Mouse (Mus musculus): ENCODE results near the gene Bcas2.
"Not testable (repeated sequence)": the region's sequence is repeated elsewhere in the genome, so short reads cannot be mapped to it uniquely, and the experiment has no call there.

The Bcas2 gene

DNA sequence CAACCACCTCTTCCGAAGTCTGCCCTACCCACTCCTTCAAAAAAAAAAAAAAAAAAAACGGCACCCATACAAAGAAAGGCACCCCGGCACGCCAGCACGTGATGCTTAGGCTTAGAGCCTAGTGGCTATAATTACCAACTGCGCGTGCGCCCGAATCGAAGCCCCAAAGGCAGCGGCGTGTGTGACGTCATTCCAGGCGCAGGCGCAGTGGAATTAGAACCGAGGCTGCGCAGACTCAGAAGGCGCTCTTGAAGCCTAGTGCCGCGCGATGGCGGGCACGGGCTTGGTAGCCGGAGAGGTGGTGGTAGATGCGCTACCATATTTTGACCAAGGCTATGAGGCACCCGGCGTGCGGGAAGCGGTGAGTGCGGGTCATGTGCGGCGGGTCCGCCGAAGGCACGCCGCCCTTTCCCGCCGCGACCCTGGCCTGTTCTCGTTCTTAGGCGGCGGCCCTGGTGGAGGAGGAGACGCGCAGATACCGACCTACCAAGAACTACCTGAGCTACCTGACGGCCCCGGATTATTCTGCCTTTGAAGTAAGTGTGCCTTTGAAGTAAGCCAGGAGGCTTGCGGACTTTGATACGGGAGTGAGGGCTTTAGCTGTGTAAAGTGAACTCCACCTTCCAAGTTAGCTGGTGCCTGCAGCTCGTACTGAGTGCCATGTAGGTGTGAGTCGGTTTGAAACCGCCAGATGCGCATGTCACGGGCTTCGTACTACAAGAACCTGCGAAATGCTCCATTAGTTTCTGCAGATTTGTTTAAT is at the start of gene Bcas2:
Gene Bcas2, plus strand, starts transcription at position 151 of the 763 bp plus-strand sequence.
- peak; percentile 99 for DNase-seq (ENCODE audit: low spot score)

DNA sequence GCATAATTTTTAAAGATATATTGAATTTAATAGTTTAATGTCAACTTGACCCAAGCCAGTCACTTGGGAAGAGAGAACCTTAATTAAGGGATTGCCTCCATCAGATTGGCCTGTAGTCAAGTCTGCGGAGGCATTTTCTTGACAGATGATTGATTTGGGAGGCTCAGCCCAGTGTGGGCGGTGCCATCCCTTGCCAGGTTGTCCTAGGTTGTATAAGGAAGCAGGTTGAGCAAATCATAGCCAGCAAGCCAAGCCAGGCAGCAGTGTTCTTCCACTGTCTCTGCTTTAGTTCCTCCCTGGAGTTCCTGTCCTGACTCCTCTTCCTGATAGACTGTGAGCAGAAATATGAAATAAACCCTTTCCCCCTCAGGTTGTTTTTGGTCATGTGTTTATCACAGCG is 47.8 kb upstream of the Bcas2 start:
- no peak for DNase-seq (ENCODE audit: low spot score)

DNA sequence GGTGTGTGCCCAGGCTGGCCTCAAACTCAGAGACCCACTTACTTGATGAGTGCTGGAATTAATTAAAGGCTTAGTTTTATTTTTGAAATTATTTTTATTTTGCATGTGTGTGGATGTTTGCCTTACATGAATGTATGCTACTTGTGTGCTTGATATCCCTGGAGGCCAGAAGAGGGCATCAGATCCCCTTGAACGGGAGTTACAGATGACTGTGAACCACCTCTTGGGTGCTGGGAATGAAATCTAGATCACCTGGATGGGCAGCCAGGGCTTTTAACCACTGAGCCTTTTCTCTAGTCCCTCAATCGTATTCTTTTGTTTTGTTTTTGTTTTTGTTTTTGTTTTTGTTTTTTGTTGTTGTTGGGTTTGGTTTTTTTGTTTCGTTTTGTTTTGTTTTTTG is 45.3 kb upstream of the Bcas2 start:
- DNase-seq (ENCODE audit: low spot score): no peak

DNA sequence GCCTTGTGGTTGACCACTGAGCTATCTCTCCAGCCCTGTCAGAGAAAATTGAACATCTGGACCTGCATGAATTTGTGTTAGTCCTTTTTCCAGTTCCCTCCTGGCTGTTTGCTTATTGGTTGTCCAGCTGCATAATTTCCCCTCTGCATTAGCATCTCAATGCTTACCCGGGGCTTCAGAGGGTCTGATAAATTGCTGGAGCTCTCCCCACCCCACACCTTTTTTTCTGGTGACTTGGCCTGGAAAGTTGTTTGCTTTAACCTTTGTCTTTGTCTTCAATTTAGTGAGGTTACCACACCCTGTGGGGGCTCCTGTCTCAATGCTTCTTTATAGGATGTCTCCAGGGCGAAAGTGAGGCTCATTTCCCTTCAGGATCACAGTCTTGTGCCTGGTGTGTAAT is 44.3 kb upstream of the Bcas2 start:
- DNase-seq (ENCODE audit: low spot score): no peak

DNA sequence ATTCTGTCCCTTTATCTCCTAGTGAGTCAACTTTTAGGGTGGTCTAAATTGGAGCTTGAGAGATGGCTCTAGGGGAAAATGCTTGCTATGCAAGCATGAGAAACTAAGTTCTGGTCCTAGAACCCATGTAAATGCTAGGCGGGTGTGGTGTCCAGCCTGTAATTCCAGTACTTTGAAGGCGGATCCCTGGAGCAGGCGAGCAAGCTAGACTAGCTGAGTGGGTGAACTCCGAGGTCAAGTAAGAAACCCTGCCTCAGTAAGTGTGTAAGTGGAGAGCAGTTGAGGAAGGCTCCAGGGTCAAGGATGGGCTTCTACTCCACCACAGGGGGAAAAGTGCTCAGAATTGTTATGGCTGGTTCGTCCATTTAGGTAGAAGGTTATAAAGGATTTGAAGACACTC is 43.7 kb upstream of the Bcas2 start:
- no peak for DNase-seq (ENCODE audit: low spot score)

DNA sequence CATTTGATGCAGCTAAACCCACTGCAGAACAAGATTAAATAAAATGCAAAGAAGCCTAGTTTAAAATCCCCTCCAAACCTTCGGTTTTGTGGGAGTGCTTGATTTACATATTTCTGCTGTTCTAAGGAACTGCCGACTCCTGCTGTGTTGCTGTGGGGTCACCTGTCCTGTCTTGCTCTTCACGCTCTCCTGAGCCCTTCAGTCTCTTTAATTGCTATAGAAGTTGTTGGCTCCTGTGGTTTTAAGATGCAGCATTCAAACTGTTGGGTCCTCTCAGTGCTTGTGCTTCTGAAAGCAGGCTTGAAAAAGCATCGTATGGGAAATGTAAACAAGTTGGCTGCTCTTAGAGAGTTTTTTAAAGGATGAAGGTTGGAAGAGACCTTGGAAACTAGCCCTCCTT is 43.2 kb upstream of the Bcas2 start:
- DNase-seq (ENCODE audit: low spot score): no peak

DNA sequence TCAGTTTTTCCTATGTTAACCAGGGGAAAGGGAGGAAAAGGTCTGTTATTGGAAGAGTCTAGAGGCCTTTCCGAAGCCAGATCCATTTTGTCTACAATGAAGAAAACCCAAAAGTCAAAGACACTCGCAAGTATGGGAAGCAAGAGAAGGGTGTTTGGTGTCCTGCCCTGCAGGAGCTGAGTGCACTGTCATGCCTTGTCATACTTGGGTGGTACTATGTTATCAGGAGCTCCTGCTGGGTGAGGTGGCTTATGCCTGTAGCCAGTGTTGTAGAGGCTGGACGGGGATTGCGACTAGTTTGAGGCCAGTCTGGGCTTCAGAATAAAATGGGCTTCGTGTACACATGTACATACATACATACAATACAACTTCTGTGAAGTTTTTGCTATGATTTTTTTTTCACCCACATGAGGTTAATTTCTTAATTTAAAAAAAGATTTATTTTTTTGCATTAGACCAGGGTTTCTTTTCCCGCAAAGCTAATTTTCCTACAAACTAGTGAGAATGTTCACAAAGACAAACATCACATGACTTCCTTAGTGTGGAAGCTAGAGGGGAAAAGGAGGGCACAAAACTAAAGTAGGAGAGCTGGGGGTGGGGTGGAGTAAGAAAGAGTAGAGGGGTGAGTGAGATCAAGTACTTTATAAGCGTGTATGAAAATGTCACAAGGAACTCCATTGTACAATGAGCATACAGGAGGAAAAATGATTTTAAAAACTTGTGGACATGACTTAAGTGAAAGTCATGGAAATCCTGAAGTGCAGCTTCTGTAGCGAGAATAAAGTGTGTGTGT is 41.9 kb upstream of the Bcas2 start:
- no peak for DNase-seq (ENCODE audit: low spot score)

DNA sequence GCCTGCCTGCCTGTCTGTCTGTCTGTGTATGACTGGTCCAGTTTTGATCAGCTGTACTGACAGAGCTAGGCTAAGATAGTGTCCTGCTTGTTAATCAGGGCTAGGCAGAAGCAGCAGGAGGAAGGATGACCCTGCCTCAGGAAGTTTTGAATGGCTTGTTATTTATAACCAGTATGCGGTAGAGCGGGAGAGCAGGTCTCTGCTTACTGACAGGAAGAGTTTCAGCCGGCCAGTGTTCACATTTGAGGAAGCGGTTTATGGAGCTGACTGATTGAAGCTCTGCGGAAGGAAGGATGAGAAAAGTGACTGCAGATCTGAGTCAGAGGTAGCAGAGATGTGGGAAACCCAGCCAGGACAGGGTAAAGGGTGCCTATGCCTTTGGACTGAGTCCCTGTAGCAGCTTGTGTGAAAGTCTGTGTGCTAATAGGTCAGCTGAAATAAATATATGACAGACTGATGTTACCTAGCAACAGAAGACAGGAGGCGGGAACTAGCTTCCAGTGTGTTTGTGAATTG is 41.2 kb upstream of the Bcas2 start:
- DNase-seq (ENCODE audit: low spot score): no peak

DNA sequence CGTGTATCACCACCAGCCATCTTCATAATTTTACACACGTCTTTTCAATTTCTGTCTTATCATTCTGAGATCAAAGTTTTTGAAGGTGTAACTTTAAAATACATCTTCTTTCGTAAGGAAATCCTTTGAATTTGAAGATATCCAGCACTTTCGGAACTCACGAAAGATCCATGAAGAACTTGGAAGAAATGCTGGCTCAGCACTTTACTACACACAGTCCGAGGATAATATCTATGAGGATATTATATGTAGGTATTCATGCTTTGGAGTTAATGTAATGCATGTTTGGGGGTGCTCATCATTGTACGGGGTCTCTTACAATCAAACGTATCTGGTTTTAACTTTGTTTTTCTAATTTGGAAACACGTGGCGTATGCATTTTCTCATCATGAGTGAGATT is 38.4 kb upstream of the Bcas2 start:
- no peak for DNase-seq (ENCODE audit: low spot score)

DNA sequence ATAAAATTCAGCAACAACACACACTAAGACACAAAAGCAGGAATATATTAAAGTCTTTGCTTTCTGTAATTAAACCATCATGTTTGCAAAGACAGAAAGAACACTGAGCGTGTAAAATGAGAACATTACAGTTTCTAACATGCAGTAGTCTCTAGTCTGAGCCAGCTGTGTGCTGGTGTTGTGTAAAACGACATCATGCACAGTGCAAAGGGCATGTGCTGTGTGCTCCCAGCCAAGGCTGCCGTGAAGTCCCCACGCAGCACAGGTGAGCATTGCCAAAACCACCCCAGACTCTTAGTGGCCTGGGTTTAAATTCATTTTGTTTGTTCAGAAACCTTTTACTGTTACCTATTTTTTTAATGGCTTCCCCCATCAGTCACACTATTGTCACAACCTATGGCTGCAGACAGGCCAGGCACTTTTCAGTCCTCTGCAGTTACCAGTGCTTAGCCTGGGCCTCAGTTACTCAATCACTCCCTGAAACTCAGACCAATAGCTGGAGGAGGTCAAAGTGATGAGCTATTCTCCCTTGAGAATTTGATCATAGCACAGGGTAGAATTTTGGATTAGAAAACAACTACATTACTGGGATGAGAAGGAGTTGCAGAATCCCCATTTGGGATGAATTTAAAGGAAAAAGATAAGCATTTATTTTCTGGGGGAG is 34.9 kb upstream of the Bcas2 start:
- no peak for DNase-seq (ENCODE audit: low spot score)

DNA sequence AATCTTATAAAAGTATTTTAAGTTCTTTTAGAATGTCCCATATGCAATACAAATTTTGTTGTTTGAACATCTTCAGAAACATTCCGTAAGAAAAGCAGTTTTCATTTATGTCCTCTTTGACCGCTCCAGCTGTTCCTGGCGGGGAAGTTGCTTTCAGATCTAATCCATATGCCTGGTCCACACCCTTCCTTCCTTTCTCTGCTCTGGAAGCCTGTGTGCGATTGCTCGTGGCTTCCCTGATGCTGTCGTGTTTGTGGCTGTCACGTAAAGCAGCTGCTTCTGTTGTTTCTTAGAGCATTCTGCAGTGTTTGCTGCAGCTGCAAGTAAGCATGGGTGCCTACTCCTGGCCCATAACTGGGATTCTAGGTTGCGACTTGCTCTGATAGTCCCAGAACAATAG is 32.4 kb upstream of the Bcas2 start:
- no peak for DNase-seq (ENCODE audit: low spot score)

DNA sequence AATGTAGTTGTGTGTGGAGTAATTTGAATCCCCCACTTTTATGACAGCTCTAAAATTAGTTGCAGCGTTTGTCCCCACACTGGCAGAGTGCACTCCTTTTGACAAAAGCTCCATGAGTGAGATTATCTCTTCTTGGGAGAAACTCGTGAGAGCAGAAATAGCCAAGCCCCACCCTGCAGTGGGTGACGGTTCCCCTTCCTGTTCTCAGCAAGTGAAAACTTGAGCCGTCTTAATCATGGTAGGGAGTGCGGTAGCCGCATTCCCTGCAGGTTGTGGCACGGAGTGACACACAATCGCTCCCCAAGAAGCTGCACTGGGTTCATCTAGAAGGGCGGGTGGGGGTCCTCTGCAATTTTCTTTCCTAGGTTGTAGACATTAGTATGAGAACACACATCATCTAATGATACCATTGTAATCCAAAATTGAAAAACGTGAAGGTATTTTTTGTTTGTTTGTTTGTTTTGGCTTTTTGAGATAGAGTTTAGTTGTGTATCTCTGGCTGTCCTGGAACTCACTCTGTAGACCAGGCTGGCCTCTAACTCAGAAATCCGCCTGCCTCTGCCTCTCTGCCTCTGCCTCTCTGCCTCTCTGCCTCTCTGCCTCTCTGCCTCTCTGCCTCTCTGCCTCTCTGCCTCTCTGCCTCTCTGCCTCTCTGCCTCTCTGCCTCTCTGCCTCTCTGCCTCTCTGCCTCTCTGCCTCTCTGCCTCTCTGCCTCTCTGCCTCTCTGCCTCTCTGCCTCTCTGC is 31.2 kb upstream of the Bcas2 start:
- not testable (repeated sequence) for DNase-seq (ENCODE audit: low spot score)

DNA sequence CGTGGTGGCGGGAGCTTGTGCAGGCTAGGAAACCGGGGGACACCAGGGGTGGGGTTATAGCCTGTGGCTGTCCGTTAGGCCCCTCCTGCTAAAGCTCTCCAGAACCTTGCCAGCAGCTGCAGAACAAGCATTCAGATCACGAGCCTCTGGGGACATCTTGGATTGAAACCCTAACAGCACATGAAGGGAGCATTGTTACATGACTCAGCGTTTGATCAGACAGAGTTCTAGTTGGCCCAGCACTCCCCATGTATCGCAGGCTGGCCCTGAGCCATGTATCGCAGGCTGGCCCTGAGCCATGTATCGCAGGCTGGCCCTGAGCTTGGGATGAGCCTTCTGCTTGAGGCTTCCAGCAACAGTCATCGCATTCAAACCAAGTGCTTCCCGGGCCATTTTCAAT is 30.2 kb upstream of the Bcas2 start:
- DNase-seq (ENCODE audit: low spot score): no peak

DNA sequence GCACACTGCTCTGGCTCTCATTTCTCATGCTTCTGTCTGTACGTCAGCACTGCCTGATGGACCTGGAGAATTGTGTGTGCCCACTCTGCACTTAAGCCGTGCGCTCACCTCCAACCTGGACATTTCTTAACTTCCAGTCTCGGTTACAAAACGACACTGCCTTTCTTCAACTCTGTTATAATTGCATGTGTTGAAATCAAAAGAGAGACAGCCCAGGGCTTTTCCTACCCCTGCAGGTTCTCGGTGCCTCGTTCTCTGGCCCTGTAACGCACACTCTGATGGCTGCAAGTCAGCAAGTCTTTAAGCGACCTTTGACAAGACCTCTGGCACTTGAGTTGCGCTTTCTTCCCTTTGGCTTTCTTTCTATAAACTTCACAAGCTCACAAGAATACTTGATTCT is 29.1 kb upstream of the Bcas2 start:
- DNase-seq (ENCODE audit: low spot score): no peak

DNA sequence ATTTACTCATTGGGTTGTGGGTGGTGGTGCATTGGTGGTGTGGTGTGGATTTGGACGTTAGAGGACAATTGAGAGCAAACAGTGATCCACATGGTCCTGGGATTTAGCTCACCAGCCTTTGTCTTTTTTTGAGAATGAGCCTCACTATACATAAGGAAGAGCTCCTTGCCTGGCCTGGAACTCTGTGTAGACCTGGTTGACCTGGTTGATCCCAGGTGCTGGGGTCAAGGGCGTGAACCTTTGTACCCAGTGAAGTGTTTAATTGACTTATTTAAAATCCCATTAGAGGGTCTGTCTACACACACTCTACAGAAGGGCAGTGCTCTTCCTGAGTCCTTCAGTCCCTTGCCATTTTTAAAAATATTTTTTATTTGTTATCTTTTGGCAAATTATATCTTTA is 26.1 kb upstream of the Bcas2 start:
- DNase-seq (ENCODE audit: low spot score): no peak

DNA sequence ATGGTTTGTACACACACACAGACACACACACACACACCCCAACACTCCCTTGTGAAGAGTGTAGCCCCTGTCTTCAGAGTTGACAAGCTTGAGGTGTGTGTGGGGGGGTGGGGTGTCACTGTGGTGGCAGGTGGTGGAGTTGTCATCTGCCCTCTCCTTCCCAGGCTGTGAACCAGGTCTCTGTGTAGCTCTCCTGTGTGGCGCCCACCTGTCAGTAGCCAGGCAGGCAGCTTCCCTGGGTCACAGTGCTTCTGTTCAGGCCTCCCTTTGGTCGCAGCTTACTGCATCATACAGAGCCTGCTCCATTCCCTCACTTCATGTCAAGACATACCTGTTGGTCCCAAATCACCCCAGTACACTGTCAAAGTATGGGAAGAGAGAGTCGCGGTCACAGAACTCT is 25.7 kb upstream of the Bcas2 start:
- no peak for DNase-seq (ENCODE audit: low spot score)

DNA sequence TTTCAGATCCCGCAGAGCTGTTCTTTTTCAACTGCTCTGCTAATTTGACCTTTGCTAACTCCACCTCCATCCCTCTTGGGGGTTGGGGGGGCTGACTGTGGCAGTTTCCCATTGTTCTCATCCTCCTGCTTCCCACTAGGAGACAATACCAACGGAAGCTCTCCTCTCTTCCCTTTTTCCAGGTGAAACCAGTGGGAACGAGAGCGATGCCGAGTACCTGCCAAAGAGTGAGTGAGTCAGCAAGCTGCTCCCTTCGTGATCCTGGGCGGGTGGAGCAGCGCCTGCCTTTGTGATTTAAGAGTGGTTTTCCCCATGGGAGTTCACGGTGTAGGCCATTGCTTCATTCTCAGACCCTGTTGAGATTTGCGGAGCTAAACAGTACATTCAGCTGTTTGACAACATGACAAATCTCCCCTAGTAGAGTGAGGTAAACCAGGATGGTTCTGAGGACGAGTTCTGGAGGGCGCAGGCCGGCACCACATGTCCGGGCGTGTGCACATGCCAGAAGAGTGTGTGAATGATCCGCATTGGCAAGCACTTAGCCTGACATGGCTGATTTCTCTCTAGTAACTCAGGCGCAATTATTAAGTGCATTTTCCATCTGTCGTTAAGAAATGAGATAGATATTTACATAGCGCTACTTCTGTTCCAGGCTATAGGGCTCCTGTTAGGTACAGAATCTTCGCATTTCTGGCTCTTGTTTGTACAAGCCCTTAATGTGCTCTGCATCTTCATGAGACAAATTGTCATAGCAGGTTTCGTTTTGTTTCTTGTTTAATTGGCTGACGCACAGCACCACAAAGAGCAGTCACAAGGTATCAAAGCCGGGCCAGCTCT is 24.9 kb upstream of the Bcas2 start:
- DNase-seq (ENCODE audit: low spot score): no peak

DNA sequence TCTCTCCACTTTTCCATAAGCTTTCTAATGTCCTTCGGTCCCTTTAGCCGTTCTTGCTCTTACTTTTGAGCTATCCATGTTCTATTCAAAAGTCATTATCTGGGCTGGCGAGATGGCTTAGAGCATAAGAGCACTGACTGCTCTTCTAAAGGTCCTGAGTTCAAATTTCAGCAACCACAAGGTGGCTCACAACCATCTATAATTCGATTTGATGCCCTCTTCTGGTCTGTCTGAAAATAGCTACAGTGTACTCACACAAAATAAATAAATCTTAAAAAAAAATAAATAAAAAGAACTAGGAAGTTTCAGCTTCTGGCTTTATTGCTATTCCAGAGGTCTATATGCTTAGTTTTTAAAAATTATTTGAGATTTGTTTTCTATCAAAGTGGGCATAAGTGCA is 23.7 kb upstream of the Bcas2 start:
- no peak for DNase-seq (ENCODE audit: low spot score)

DNA sequence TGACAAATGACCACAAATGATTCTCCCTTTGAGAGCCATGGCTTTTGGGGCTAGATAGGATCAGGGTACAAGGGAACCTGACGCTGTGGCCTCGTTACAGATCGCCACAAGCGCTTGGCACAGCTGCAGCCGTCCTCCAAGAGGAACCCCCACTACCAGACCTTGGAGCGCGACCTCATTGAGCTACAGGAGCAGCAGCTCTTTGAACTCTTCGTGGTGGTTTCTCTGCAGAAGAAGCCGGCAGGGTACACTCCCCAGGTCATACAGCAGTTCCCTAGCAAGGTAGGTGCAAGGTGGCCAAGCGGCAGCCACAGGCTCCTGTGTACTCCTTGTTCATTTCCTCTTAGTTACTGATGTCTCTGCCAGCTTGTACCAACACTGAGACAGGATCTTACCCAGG is 22.5 kb upstream of the Bcas2 start:
- no peak for DNase-seq (ENCODE audit: low spot score)

DNA sequence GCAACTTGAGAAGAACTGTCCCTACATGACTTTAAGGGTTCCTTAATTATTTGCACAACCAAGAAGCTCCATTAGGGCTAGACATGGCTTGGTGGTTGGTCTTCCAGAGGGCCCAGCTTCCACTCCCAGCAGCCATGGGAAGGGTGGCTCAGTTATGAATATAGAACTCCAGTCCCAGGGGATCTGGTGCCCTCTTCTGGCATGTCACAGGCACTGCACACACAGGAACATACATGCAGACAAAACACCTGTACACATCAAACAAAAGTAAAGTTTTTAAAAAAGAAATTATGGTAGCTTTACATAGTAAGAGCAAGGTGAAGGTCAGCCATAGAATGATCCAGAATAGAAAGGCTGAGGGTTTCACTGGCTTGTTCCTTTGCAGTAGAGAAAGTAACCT is 17.7 kb upstream of the Bcas2 start:
- no peak for DNase-seq (ENCODE audit: low spot score)

DNA sequence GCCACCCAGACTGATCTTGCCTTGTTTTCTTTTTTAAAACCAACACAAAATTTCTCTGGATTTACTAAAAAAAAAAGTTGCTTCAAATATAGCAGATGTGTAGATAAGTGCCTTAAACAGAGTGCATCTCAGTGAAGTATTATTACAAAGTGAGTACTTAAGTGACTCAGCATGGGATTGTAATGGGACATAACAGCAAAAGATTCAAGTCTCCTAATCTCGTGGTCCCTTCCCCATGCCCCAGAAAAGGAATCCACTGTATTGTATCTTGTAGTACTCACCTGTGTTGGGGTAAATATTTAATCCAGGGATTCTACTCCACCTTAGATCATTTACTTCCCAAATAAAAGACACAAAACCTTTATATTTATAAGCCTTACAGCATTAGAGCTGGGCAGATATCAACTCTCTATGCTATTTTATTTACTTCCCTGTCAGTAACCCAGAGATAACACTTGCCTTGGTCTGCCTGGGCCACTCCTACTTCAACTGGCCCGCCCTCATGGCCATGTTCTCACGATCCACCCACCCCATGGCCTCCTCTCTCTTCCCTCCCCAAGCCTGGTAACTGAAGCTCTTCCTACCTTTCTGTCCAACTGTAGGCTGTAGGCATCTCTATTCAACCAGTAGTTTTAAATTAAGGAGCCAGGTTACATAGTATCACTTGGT is 12.1 kb upstream of the Bcas2 start:
- no peak for DNase-seq (ENCODE audit: low spot score)

Data from testis, postnatal 10 days (tissue).